Mouse (Mus musculus) ovary, adult 2 months (tissue): ENCODE data around the gene Prpf19. TPM values are rescaled to one million over a fixed set of nuclear protein-coding genes. Genes with fewer than 3 reads are reported as not detected.

Experiments
- polyA plus RNA-seq: library from polyadenylated mRNA; depleted of rRNA; stranded (reverse); fragments of >200 nt; gene quantifications from 2 replicates; pipeline ENCODE4 v1.2.3, GENCODE M21; 2012; rRNA removed

Prpf19 gene
- polyA plus RNA-seq = 428 and 499 TPM in 2 replicates

GRCm38 (mm10) chr19:10895016-10895528 lies at the start of gene Prpf19:
Gene Prpf19 (plus strand): TSS chr19:10895231.

GRCm38 (mm10) chr19:10869886-10870527 lies 25.0 kb upstream of the Prpf19 start, which contains the start of gene Tmem132a:
Gene Tmem132a (minus strand): TSS chr19:10869940.

GRCm38 (mm10) chr19:10881426-10882154 lies 13.4 kb upstream of the Prpf19 start, which contains the start of gene Tmem109:
Gene Tmem109 (minus strand): TSS chr19:10882001.

DNA sequence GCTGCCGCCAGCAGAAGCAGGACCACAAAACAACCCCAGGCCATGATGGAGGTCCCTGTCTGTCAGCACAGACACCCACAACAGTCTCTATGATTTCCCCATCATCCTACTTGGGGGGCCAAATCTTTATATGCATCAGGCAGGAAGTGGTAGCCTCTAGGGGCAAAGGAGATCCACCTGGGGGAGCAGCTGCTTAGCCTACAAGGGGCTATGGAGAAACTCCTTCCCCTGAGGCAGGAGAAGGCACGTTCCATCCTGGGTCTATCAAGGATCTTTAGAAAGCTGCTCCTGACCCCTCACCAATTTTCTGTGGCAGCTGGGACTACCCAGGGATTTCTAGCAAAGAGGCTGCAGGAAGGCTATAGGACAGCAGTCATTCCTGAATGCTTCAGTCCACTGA lies 25.5 kb downstream of the Prpf19 start, which contains the start of gene Zp1:
TSS of gene Zp1 (minus strand) at position 101 of the 400 bp plus-strand sequence.

GRCm38 (mm10) chr19:10937110-10937563 lies 42.1 kb downstream of the Prpf19 start, which contains the start of gene Ptgdr2:
Gene Ptgdr2 (plus strand): TSS chr19:10937160.

GRCm38 (mm10) chr19:10949112-10949511 lies 54.1 kb downstream of the Prpf19 start, which contains the start of gene Ccdc86:
Gene Ccdc86 (minus strand): TSS chr19:10949266.

Other genes with a start within 250 kb of the Prpf19 start
- 1.4 and 2.0 TPM in 2 replicates for gene Pga5, start 217.2 kb upstream of the Prpf19 start, polyA plus RNA-seq
- 31.6 and 39.4 TPM in 2 replicates for gene Vps37c, start 206.5 kb upstream of the Prpf19 start, polyA plus RNA-seq
- gene Cd5, start 156.2 kb upstream of the Prpf19 start, polyA plus RNA-seq = 0.25 and 0.53 TPM in 2 replicates
- gene Cd6, start 65.2 kb upstream of the Prpf19 start, polyA plus RNA-seq = 0.24 and 1.2 TPM in 2 replicates
- gene Slc15a3, start 55.5 kb upstream of the Prpf19 start, polyA plus RNA-seq = 9.7 and 11.8 TPM in 2 replicates
- 155 and 161 TPM in 2 replicates for gene Tmem132a, start 25.3 kb upstream of the Prpf19 start, polyA plus RNA-seq
- 150 and 163 TPM in 2 replicates for gene Tmem109, start 13.2 kb upstream of the Prpf19 start, polyA plus RNA-seq
- gene Zp1, start 25.4 kb downstream of the Prpf19 start, polyA plus RNA-seq = 42.9 and 63.2 TPM in 2 replicates
- 7.2 and 9.1 TPM in 2 replicates for gene Ptgdr2, start 41.9 kb downstream of the Prpf19 start, polyA plus RNA-seq
- 9.0 and 11.2 TPM in 2 replicates for gene Ccdc86, start 54.0 kb downstream of the Prpf19 start, polyA plus RNA-seq
- gene Ms4a10, start 79.4 kb downstream of the Prpf19 start, polyA plus RNA-seq = 1.4 and 4.0 TPM in 2 replicates
- gene Ms4a15, start 98.0 kb downstream of the Prpf19 start, polyA plus RNA-seq = 0.15 and 0.28 TPM in 2 replicates
- gene Ms4a18, start 122.8 kb downstream of the Prpf19 start, polyA plus RNA-seq = 0.39 and 0.58 TPM in 2 replicates
- gene Ms4a8a, start 185.9 kb downstream of the Prpf19 start, polyA plus RNA-seq = 1.2 and 1.4 TPM in 2 replicates
- not detected in 2 replicates for gene 1700017D01Rik, start 235.6 kb downstream of the Prpf19 start, polyA plus RNA-seq